Mouse (Mus musculus) Patski (cell line): Measurements from ENCODE around the gene Clcn3. TPM values are rescaled to one million over a fixed set of nuclear protein-coding genes. Genes with fewer than 3 reads are reported as not detected.

Experiments used
- ATAC-seq: fragments of 100-300 bp; one replicate; pipeline ENCODE4 v1.8.0; 2021
- CTCF ChIA-PET: fragments of 350-600 bp; sonication (Branson Sonifier 250); formaldehyde crosslinking; loops from one replicate; lab custom pipeline; 2022; ENCODE audit warnings: inconsistent platforms; lab: Charles Lee
- POLR2A ChIA-PET: fragments of 350-600 bp; sonication (Branson Sonifier 250); formaldehyde crosslinking; loops from one replicate; lab custom pipeline; 2022; ENCODE audit warnings: antibody characterized with exemption, inconsistent platforms; lab: Charles Lee
- DNase-seq: peaks from one replicate; pipeline ENCODE4 v3.0.0-alpha.2; 2011; ENCODE audit warnings: low read depth, low spot score
- H3K27me3 ChIP-seq: fragments of 371-371 bp; one replicate; pipeline ENCODE4 v1.5.1; 2021
- CTCF ChIP-seq: fragments of 100-300 bp; IDR thresholded peaks from one replicate; pipeline ENCODE4 v1.5.1; 2021
- in situ Hi-C: fragments of 300-500 bp; cut with MboI; formaldehyde crosslinking; loops from 3 replicates; pipeline ENCODE4 v1.11.1; 2018; ENCODE audit warnings: low pct_unique_long_range_greater_than_20kb, mixed read lengths
- polyA plus RNA-seq: library from polyadenylated mRNA; unstranded; gene quantifications from one replicate; pipeline ENCODE4 v1.2.3, GENCODE M21; 2021

Clcn3 gene
- polyA plus RNA-seq, 1 experiment from 2014 or later = 55.5 TPM

DNA sequence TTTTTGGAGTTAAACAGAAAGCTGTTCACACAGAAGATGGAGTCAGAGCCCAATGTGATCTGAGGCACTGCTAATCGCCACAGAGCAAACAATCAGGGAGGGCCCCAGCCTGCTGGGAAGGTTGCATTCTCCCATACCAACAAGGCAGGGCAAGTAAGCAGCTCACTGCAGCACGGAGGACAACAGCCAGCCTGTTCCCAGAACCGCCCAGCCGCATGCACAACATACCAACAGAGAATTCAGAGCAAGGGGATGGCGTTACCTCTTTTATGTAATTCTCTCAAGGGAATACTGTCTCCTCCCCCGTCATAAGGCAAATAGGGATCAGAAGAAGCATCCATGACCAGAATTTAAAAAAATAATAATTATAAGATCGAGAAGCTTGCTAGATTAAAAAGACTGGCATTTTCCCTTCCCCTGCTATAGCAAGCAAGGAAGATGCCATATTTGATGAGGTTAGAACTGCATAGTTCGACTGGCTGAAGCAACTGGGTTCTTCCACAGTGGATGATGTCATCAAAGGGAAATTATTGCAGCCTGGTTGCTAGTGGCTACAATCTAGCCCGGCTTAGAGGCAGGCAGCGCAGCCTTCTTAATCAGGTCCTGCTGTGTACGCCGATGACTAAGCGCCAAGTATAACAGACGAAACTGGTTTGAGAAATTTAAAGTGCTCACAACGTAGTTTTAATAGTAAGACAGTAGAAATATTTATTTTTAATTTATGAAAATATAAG is 28.7 kb downstream of the Clcn3 start:
- ChIA-PET POLR2A (interaction anchor here (1.1 kb wide), 1 partner anchor 320 kb away, joined by 3 read pairs; no protein-coding TSS in a partner anchor), CTCF (interaction anchor here (0.6 to 1.2 kb wide), 2 partner anchors 10 to 24 kb away, joined by 3 read pairs; no protein-coding TSS in a partner anchor)
- no peaks in the 10 kb centered on the region for H3K27me3 ChIP-seq

DNA sequence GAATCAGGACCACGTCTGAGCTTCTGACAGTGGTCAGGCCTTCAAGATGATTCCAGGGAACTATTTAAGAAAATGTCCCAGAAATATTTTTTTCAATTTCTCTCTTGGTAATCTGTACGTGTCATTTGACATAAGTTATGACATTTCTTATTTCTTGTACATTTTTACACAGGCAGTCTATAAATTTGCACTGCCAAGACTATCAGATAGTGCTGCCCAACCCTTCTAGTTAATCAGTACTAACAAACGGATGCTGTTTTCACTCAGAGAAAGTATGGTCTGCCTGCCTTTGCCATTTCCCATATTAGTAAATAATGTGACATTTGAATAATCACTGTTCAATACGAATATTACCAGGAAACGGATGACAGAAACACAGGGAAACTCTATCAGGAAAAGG is 30.3 kb downstream of the Clcn3 start:
- CTCF ChIA-PET = interaction anchor here (0.7 to 1.1 kb wide), 2 partner anchors 23 to 57 kb away, joined by 3 read pairs; no protein-coding TSS in a partner anchor
- ATAC-seq (no peak), DNase-seq (no peak)
- no peaks in the 10 kb centered on the region for H3K27me3 ChIP-seq
- in situ Hi-C loops = no loop called here
- POLR2A ChIA-PET = interaction anchor here (0.6 kb wide), 1 partner anchor 24 kb away, joined by 4 read pairs; no protein-coding TSS in a partner anchor
- TF ChIP-seq CTCF = no peak

More for the DNA sequence above, 28.7 kb downstream of the Clcn3 start:
- no peak for TF ChIP-seq CTCF
- in situ Hi-C loops = no loop called here
- peak; percentile 76 for DNase-seq
- peak; percentile 100 for ATAC-seq

DNA sequence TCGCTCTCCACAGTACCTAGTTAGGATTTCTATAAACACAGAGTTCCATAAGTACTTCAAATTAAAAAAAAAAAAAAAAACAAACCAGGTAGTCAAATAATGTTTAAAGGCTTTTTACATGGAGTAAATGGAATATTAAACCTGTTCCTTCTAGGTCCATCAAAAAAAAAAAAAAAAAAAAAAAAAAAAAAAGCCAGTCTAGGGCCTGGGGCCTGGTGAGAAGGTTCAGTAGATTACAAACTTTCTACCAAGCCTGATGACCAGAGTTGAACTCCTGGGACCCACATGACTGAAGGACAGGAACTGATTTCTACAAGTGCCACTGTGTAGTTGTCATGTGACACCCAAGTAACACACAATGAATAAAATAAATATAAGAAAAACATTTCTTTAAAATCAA is 31.3 kb downstream of the Clcn3 start:
- no peak for TF ChIP-seq CTCF
- ATAC-seq (no peak), DNase-seq (no peak)
- no peaks in the 10 kb centered on the region for H3K27me3 ChIP-seq
- POLR2A ChIA-PET = interaction anchor here (0.6 kb wide), 1 partner anchor 19 kb away, joined by 4 read pairs; no protein-coding TSS in a partner anchor
- in situ Hi-C loops = no loop called here
- CTCF ChIA-PET = interaction anchor here (1.1 kb wide), 2 partner anchors 13 to 22 kb away, joined by 3 read pairs; no protein-coding TSS in a partner anchor

DNA sequence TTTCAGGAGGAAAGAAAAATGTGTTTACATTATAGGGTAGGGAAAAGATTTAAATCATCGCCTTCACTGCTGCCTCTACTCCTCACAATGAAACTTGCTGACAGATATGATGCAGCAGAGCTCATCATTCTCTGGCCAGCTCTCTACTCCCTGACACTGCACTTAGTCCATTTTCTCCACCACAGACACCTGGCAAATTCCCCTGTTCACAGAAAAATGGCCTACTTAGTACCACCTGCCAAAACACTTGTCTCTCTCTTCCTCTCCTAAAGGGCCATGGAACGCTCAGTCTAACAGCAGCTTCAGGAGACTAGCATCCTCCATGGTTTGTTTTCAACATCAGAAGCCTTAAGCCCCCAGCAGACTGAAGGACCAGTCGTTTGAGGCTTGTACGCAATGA is 31.8 kb downstream of the Clcn3 start:
- DNase-seq (no peak), ATAC-seq (no peak)
- POLR2A ChIA-PET = interaction anchor here (0.6 kb wide), 1 partner anchor 19 kb away, joined by 4 read pairs; no protein-coding TSS in a partner anchor
- H3K27me3 ChIP-seq = no peaks in the 10 kb centered on the region
- in situ Hi-C loops = no loop called here
- CTCF ChIA-PET = interaction anchor here (1.1 kb wide), 1 partner anchor 14 kb away, joined by 3 read pairs; no protein-coding TSS in a partner anchor
- no peak for TF ChIP-seq CTCF

DNA sequence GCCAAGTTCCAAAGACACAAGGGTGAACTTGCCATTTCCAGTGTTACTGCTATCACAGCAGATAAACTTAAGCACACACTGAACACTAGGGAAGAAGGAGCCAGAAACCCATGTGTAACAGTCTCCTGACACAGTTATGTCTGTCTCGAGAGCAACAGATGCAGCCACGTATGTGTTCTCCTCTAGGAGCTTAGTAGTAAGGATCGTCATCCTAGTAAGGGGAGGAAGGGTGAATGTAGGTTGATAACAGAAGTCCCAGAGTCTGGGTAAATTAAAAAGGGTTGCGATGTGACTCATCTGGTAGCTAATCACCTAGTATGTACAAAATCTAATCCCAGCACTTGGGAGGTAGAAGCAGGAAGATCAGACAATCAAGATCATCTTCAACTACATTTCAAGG is 33.2 kb downstream of the Clcn3 start:
- in situ Hi-C loops = no loop called here
- DNase-seq (no peak), ATAC-seq (no peak)
- ChIA-PET CTCF (interaction anchor here (3.8 kb wide), 1 partner anchor 16 kb away, joined by 12 read pairs; no protein-coding TSS in a partner anchor), POLR2A (no interaction called here)
- no peaks in the 10 kb centered on the region for H3K27me3 ChIP-seq
- no peak for TF ChIP-seq CTCF

DNA sequence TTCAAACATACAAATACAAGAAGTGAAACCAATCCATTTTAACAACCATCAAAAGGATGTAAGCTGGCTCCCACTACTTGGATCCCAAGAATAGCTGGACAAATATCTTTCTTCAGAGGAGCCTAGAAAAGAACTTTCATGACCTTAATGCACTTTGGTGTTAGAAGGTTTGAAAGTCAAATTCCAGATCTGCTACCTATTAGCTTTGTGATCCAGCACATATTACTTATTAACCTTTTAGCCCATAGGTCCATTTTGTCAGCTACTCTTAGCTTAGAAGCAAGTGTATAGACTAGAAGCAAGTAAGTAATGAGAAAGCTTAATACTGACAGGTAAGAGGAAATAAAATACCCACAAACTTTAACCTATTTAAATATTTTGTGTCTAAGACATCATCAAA is 35.6 kb downstream of the Clcn3 start:
- POLR2A ChIA-PET = no interaction called here
- TF ChIP-seq CTCF = no peak
- ATAC-seq (no peak), DNase-seq (no peak)
- in situ Hi-C loops = no loop called here
- CTCF ChIA-PET = interaction anchor here (1.0 to 3.8 kb wide), 3 partner anchors 9 to 443 kb away, joined by 3 to 12 read pairs (median 4); no protein-coding TSS in a partner anchor
- H3K27me3 ChIP-seq = no peaks in the 10 kb centered on the region

DNA sequence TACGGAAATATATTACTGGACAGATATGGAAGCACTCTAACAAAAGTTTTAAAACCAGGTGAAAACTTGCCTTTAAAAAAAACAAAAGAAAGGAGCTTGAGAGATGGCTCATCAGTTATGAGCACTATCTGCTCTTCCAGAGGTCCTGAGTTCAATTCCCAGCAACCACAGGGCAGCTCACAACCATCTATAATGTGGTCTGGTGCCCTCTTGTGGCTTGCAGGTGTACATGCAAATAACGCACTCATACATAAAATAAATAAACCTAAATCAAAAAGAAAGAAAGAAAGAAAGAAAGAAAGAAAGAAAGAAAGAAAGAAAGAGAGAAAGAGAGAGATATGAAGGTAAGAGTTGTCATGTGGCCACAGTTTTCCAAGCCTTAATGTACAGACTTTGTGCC is 40.2 kb downstream of the Clcn3 start:
- DNase-seq = no peak
- H3K27me3 ChIP-seq = no peaks in the 10 kb centered on the region
- peak; percentile 58 for TF ChIP-seq CTCF
- ChIA-PET POLR2A (no interaction called here), CTCF (interaction anchor here (1.3 kb wide), 1 partner anchor 14 kb away, joined by 3 read pairs; no protein-coding TSS in a partner anchor)
- in situ Hi-C loops = no loop called here
- no peak for ATAC-seq

DNA sequence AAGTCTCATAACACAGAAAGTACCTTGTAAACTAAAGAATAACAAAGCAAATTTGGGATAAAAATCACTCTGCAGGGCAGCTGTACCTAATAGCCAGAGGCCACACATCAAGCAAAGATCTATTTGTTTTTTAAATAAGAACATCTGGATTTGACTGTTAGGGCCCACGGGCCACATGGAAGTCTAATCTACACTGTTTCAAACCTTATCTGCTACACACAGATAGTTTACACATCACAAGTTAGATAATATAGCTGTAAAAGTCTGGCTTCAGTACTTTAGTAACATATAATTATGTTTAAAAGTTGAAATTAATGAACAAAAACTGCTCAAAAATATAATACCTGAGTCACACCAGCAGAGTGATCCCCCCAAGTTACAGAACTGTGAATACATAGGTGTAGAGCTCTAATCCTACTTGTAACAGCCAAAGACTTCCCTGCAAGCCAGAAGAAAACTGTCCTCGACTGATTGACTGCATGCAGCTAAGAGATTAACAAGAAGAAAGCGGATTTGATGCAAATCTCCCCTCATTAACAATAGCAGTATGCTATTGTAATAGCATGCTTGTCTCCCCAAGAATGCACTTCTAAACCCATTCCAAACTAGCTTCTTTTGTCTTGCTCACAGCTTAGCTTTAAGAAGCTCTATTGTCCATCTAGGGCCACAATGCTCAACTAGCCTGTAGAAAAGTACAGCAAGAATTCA is 44.2 kb downstream of the Clcn3 start:
- no peak for ATAC-seq
- in situ Hi-C loops = no loop called here
- ChIA-PET CTCF (interaction anchor here (0.9 to 1.2 kb wide), 3 partner anchors 8 to 11 kb away, joined by 3 to 4 read pairs (median 4); no protein-coding TSS in a partner anchor), POLR2A (no interaction called here)
- TF ChIP-seq CTCF = no peak
- DNase-seq = no peak
- no peaks in the 10 kb centered on the region for H3K27me3 ChIP-seq

DNA sequence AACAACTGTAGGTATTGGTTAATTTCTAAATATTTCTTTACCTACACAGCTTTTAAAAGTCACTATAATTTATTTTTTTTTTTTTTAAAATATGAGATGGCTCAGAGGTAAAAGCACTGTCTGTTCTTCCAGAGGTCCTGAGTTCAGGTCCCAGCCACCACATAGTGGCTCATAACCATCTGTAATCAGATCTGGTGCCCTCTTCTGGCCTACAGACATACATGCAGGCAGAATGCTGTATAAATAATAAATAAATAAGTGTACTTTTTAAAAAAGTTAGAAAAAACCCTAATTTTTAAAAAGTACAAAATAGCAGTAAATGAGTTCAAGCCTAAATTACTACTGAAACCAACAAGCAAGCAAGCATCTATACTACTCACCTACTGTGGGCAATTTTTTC is 49.5 kb downstream of the Clcn3 start:
- in situ Hi-C loops = no loop called here
- ChIA-PET CTCF (interaction anchor here (2.6 kb wide), 1 partner anchor 15 kb away, joined by 12 read pairs; no protein-coding TSS in a partner anchor), POLR2A (no interaction called here)
- peak; percentile 63 for TF ChIP-seq CTCF
- DNase-seq (no peak), ATAC-seq (no peak)
- H3K27me3 ChIP-seq = no peaks in the 10 kb centered on the region

DNA sequence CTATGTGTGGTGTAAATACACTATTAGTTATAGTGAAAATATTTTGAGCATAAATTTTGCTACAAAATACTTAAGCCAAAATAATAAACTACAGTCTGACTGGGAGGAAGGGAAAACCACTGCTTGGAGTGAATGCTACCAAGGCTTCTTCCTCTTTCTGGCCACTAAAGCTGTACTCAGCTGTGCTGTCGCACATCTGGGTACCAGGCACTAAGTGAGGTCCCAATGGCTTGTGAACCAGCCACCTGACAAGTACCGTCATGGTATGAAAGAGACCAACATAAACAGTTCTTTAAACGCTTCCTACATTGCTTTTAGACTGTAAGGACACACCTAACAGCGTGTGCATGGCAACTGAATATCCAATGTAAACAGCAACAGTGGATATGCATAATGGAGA is 62.9 kb downstream of the Clcn3 start:
- POLR2A ChIA-PET = no interaction called here
- no peak for ATAC-seq
- TF ChIP-seq CTCF = no peak
- DNase-seq = no peak
- CTCF ChIA-PET = interaction anchor here (1.4 to 1.8 kb wide), 3 partner anchors 10 to 20 kb away, joined by 3 to 9 read pairs (median 4); no protein-coding TSS in a partner anchor
- no peaks in the 10 kb centered on the region for H3K27me3 ChIP-seq
- in situ Hi-C loops = no loop called here
